Mouse (Mus musculus): ENCODE measurements at regions not wholly inside any gene's neighbourhood (a gene's known extent, or its start where the extent isn't known, plus 50 kb on each side); places are given as distances from the start of the nearest gene placed in this dataset.
A peak's percentile ranks its signal among the peaks of the same experiment; 100 is the strongest.
"Not testable (repeated sequence)": the region's sequence is repeated elsewhere in the genome, so short reads cannot be mapped to it uniquely, and the experiment has no call there.

DNA sequence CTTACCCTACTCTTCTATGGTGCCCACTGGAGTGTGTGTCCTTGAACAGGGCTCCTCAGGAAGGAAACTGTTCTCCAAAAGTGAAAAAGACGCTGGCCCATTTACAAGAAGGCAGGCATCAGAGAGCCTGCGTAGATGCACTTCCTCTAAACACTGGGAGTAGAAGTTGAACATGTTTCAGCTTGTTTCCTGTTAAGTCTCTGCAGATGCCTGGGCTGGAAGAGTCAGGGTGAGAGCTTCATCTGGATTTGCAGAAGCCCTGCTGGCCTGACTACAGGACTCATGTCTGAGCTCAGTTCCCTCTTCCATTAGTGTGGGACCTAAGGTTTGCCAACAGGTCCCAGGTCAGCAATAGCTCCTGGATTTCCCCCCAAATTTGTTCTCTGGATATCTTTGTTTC, 54.7 kb upstream of the Nlrp1b start:
- DNase-seq: no peak

DNA sequence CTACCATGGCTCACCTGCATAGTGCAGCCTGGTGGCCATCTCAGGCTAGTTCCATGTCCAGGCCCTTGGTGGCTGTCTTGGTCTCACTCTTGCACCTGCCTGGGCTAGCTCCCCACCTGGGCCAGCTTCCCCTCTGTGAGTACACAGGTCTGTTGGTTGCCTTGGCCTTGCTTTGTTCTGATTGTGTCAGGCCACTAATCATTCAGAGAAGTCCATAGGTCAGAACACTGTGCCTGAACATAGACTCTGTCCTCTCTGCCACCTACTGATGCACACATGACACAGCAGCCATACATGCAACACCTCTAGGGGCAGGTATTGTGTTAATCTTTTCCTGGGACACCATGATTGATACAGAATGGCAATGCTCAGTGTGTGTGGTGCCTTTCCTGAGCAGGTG, 57.7 kb upstream of the Nlrp1b start:
- DNase-seq: not testable (repeated sequence)

DNA sequence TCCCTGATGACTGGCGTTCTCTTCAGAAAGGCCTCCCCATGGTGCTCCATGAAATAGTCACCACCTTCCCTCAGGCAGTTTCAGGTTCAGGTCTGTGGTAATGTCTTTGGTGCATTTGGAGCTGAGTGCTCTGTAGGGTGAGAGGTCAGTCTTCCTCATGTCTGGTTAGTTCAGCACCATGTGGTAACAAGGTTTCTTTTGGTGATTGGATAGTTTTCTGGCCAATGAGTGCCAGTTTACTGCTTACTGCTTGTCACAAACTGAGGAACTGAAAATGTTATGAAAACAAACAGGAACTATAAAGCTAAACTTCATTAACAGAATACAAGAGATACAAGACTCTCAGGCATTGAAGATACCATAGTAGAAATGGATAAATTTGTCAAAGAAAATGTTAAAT, 59.0 kb upstream of the Nlrp1b start:
- no peak for DNase-seq

DNA sequence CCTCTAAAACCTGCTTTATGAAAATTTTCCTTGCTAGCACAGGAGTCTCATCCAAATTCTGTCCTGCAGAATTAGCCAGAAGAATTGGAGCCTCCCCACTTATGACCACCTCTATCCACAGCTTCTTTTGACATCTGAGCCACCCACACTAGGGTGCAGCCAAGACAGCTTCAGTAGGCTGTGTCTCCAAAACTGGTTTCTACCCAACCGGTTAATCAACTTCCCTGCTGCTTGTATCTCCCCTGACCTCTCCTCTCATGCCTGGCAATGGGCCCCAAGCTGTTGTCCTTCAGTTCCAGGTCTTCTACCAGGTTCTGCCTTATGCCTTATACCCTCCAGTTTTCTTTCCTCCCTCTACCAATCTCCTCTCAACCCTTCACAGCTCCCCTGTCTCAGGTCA, 68.9 kb upstream of the Nlrp1b start:
- DNase-seq: no peak

DNA sequence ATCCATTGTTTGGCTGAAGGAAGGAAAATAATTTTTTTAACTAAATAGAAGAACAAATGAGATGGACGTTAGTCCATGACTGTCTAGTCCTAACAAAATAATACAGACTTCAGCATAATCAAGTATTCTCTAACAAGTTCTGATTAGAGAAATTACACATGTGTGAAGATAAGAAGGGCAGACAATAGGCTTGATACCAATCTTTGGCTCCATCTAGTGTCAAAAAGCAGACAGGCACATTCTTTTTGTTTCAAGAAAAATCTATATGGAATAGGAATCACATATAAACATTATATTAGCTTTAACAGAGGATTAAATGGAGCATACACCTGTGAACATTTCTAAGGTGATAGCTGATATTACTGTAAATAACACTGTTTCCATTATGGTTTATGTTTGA, 92.9 kb upstream of the Nlrp1b start:
- no peak for DNase-seq

DNA sequence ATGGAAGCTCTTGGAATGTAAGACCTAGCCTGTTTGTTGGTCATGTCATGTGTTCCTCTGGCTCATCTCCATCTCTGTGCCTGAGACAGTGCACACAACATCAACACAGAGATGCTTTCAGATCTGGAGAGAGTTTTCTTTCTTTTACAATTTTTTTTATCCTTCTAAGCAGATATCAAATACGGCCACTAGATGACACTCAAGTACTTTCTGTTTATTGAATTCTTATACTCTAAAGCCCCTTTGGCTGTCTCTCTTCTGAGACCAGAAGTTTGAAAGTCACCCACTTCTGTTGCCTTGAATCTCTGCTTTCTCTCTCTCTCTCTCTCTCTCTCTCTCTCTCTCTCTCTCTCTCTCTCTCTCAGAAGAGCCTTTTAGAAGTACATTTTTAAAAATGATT, 106.9 kb upstream of the Nlrp1b start:
- DNase-seq: no peak

DNA sequence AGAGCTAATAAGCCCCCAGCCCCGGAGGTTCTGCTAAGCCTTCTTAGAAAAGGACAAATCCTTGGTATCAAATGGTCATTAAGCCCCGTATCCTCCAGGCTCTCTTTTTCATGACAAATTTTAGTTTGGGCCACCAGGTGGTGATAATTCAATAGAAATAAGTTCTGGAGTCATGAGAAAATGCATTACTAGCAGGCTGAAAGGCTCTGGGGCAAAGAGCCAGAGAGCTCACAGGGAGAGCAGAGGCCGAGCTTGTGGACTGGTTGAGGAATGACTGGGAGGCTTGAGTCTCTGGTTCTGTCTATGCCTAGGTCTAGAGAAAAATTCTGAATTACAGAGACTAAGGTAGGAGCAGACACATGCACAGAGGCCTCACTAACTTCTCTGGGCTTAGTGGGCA, 115.5 kb upstream of the Nlrp1b start:
- DNase-seq: peak; percentile 26

DNA sequence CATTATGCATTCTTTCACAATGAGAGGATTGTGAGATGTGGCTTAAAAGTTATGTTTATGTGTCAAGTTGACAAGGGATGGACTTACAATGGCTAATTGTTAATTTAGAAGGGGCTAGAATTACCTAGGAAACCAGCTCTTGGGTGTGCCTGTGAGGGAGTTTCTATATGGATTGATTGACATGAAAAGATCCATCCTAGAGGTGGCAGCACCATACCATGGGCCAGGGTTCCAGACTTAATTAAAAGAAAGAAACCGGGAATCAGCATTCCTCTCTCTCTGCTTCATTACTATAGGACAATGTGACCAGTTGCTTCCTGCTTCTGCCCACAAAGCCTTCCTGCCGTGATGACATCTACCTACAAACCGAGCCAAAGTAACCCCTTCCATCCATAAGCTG, 126.6 kb upstream of the Nlrp1b start:
- DNase-seq: no peak

DNA sequence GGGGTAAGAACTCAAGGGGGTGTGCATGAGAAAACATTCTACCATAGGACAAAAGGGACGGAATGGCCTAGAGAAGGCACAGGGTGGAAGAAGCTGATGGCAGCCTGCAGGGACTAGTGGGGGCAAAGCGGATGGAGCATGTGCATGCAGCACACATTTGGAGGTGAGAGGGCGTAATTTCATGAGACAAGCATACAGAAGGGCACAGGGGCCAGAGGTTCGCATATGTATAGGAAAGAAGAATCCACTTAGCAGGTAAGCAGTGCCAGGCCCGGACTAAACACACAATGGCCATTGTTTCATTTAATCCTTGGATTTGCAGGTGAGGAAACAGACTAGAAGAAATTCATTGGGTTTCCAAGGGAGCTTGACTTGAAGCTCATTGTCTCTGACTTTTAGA, 130.3 kb upstream of the Nlrp1b start:
- no peak for DNase-seq

DNA sequence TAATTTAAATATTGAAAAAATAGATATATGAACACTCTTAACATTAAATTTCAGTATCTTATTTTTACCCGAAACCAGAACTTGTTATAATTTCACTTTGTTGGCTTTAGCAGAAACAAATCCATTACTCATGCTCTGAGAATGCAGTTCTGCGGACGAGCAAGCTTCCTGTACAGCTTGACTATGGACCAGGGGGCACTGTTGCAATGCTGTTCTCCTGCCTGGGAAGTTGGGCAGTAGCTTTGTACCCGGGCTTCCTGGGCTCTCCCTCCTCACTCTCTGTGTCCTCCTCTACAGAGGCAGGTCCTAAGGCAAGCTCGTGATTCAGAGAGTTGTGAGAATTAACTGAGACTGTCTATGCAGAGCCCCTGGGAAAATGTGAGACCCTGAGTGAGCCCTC, 141.3 kb upstream of the Nlrp1b start:
- DNase-seq: no peak

DNA sequence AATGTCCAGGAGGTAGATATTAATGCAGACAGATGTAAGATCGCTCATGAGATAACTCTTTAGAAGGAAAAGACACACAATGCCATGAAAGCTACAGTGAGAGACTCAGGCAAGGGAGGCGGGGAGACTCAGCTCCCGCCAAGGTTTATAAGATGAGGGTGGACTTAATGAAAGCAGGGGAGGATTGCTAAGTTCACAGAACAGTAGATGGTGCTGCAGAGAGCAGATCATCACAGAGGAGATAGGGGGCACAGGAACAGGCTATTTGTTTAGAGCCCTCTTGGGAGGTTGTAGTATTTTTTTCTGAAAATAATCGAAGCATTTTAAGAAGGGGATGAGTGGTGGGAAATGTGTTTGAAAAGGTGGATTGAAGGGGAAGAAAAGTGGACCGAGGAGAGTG, 144.6 kb upstream of the Nlrp1b start:
- DNase-seq: no peak

DNA sequence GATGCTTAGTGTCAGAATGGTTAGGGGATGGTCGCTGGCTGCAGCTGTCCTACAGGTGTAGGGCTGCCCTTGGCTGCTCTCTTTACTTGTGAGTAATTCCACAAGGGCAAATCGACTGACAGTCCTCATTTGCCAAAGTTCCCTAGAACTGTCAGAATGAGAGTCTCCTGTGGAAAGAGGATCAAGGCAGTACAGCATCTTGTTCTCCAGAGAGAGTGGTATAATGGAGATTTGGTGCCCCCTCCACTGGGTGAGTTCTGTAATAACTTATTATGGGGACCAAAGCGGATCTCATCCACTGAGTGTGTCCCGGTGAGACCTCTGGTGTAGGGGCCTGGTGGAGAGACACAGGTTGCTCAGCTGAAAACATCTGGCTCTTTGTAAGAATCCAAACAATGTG, 157.9 kb upstream of the Nlrp1b start:
- DNase-seq: no peak

DNA sequence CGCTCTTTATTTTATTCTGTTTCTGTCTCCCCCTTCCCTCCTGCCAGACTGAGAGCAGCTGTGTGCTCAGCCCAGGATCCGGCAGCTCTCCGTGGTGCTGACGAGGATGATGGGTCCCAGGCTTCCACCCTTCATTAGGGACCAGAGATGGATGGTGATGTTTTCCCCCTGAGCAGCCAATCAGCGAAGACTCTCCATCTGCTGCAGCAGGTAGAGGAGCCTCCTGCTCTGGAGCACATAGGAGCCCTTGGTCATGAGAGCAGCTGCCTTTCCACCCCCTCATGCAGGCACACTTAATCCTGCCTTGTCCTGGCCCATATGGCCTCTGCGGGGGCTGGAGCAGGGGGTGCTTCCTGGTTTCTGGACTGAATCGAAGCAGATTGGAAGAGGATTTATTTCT, 159.1 kb upstream of the Nlrp1b start:
- peak; percentile 28 to 34 for DNase-seq

DNA sequence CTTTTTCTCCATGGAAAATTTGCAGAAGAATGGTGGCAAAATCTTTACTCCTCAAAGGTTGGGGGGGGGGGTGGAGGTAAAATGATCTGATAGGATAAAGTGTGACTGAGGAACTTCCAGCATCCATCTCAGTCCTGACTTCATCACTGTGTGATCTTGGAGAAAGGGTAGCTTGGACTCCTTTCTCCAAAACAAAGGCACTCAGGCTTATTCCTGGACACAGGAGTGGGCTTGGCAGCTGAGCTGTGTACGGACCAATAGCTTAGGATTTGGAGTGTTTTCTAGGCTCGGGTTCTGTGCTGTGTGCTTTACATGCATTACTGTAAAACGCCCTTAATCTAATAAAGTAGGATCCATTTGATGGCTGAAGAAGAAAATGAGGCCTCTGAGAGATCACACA, 159.6 kb upstream of the Nlrp1b start:
- DNase-seq: no peak

DNA sequence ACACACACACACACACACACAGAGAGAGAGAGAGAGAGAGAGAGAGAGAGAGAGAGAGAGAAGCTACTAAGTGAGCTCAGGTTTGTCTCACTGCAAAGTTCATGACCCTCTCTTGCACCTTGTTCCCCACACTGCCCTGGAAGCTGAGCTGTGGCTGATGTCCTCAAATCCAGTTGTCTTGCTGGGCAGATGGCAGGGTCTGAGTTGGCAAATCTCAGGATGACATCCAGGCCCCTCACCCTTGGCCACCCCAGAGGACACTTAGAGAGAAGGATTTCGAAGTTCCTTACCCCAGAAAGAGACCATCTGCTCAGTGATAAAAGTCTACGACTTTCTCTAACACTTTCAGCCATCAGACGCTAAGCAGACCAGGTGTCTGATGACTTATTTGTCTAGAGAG, 160.1 kb upstream of the Nlrp1b start:
- no peak for DNase-seq

DNA sequence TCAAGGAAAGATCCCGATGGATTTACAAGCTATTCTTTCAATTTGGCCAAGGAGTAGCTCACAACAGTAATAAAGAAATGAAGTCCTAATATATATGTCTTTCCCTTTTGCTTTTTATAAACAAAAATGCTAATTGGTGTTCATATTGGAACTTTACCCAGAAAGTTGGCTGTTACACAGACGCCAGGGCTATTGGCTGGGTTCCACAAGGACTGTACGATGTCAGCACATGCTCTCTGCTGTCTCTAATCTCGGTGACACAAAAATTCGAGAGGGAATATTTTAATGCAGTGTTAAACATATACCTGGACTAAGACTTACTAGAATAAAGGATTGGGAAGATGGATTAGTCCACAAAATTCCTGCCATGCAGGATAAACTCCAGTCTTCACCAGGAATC, 162.9 kb upstream of the Nlrp1b start:
- DNase-seq: no peak

DNA sequence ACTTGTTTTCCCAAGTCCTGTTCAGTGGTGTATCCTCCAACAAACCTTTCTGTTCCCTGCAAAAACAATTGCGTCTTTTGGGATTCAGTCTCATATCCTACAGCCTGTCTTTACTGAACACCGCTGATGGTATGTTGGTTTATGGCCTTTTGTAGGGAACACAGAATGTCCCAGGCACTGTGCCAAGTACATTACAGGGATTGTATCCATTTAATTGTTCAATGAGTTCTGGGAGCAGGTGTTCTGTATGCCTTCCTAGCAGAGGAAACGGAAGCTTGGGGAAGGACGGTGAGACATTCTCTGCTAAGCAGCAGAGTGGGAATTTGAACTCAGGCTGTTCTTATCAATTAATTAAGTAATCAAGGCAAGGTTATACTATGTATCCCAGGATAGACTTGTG, 164.5 kb upstream of the Nlrp1b start:
- DNase-seq: no peak

DNA sequence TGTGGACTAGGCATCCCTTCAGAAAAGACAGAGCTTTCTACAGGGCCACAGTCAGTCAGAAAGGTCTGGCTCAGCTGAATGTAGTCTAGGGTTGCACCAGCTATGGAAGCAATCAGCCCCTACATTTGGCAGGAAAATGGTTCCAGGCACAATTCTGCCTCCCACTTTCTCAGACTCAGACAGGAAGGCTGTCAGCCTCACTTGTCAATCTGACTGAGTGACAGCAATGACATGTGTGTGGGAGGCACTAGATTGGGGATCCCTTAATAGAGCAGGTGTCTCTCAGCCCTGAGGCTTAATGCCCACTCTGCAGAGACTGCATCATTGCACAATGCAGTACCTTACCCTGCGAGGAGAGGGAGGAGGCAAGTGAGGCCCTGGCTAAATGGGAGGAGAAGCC, 165.1 kb upstream of the Nlrp1b start:
- peak in 1 of 2 experiments; percentile 16 for DNase-seq

DNA sequence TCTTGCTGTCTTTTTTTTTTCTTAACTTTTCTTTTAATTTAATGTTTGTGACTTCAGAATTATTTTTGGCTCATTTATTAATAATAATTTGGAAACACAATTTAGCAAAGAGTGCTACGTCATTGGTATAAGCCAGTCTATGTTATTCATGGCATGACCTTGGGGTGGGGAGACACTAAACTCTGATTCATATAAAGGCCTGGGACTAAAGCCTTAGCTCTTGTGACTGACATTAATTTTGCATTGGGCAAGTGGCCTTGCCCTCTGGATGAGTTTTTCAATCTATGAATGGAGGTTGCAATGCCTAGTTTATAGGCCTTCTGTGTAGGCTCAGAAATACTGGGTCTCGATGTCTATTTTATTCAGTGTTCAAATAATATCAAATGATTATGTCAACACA, 169.8 kb upstream of the Nlrp1b start:
- no peak for DNase-seq

DNA sequence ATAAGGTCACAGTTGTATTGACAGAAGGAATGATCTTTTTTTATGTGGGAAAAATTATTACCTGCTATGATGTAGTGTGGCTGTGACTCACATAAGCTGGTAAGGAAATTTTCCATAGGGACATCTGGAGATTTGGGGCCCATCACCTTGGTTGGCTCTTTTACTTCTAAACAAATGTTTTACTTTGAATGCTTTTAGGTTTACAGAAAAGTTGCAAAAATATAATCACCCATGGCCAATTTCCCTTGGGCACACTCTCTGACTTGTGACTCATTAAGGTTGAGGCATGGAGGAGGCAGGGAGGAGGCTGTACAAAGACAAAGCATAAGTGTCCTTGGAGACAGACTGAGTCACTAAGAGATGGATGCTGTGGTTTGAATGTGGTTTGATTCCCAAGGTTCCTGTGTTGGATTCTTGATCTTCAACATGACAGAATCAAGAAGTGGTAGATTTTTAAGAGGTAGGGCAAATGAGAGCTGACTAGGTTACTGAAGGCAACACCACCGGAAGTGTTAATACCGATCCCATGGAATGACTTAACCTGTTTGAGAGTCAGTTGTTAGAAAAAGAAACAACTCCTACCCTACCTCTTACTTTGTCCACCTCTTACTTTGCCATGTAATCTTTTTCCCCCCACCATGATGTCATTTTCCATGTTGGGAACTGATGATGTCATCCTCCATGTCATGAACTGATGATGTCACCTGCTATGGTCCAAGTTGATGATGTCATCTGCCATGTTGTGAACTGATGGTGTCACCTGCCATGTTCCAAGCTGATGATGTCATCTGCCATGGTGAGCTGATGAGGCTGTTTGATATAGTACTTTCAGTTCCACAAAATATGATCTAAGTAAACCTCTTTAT, 171.1 kb upstream of the Nlrp1b start:
- DNase-seq: no peak

DNA sequence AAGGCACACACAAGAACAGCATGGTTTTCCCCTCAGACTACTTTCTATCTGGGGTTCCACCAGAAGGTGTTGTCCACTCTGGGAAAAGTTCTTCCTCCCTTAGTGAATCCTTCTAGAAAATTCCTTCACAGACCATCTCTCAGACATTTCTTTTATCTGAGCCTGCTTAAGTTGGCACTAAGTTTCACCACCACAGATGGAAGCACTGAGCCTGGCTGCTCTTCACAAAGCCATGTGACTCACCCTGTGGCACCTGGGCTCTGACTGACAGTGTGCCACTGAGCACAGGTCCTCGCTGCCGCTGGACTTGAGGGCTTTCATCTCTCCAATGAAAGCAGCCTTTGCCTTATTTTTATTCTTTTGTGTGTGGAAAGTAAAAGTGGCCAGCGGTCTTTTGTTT, 173.8 kb upstream of the Nlrp1b start:
- DNase-seq: no peak

DNA sequence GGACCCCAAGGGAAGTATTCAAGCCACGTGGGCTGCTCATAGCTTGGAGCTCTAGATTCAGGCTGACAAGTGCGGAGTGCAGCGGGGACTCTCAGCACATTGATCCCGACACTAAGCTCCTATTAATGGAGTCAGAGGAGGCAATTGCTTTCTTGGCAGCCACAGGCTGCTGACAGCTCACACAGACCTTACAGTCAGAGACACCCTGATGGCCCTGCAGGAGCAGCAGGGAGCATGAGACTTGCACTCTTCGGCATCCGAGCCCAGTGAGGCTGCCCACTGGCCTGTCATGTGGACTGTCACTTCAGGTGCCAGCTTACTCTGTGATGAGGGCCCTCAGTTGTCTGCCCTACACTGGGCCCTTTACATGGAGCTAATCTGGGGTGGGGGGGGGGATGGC, 176.5 kb upstream of the Nlrp1b start:
- no peak for DNase-seq

DNA sequence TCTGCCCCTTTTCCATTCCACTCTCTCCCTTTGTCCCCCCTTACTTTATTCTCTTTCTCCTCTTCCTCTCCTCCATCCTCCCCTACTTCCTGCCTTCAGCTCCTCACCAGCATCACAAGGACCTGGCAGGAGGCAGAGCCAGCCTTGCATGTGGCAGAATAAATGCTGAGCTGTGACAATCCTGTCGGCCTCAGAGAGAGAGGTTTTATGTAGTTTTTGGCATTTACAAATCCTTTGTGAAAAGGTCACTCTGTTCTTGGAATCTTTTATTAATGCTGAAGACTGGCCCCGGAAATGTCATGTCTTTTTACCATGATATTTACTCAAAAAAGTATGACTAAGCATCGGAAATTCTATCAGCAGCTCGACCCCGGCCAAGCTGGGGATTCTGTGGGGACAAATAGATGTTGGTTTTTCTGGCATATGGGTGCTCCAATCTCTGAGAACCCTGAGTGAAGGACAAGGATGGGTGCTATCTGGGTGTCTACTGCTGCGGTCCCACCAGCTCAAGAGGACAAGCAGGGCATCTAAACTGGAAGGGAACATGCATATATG, 178.8 kb upstream of the Nlrp1b start:
- no peak for DNase-seq

DNA sequence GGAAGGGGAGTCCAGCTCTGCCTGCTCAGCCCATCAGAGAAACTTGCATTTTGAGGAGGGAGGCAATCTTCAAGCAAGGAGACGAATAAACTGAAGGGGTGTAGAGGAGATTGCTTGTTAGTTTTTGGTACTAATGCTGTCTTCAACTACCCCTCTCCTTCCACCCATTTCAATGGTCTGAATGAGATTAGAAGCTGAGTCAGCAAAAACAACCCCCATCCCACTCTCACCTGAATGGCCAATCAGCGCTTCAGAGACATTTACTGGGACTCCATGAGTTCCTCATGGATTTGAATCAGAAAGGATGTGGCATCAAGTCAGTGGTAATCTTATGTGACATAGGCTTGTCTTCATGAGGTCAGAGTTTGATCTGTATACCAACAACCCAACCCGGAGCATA, 180.0 kb upstream of the Nlrp1b start:
- DNase-seq: no peak

DNA sequence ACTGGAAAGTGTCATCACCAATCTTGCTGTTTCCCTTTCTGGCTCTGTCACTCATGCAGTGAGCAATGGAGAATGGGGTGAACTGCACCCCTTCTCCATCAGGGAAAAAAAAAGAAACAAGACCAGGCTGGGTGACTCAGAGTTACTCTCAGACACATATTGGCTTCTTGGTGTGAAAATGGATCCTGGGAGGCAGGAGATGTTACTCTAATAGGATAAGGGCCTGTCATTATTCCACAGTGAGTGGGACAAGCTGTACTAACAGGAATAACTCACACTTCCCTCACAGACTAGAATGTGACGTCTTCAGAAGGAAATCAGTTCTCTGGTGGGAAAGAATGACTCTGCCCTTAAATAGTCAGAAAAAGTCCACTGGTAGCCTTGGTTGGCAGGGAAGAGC, 181.4 kb upstream of the Nlrp1b start:
- DNase-seq: no peak

All from layer of hippocampus, postnatal 36 days (tissue).